ENCODE assay signal across 8 mouse cellular contexts in genomic region chr6:30508824-30509223, GRCm38 (mm10). TPM values are rescaled to one million over a fixed set of nuclear protein-coding genes. Genes with fewer than 3 reads are reported as not detected.
DNase-seq lines count a peak whose midpoint lies in the region; ATAC-seq and TF ChIP-seq lines count a peak whose summit lies in the region.

No protein-coding gene starts in this region.

- no peaks in the 10 kb centered on the region for H3K27me3 ChIP-seq in heart, embryonic 13.5 days (replicated peaks)
- H3K27me3 ChIP-seq in E14TG2a.4 (ENCODE audit: insufficient read depth, low read length): no peaks in the 10 kb centered on the region
- H3K27me3 ChIP-seq in forebrain, embryonic 16.5 days (replicated peaks; ENCODE audit: control insufficient read depth, insufficient read depth, low read length): no peaks in the 10 kb centered on the region
- H3K27me3 ChIP-seq in liver, embryonic 16.5 days (ENCODE audit: control insufficient read depth, insufficient read depth, low read depth, low read length): no peaks in the 10 kb centered on the region

- no peak for ATAC-seq in heart, embryonic 13.5 days (ENCODE audit: extremely low read depth, insufficient number of reproducible peaks, low FRiP score, low TSS enrichment)
- no peak for ATAC-seq in forebrain, embryonic 16.5 days
- no peak for ATAC-seq in liver, embryonic 16.5 days (ENCODE audit: low read depth)
- no peak for ATAC-seq in activated CD4-positive, CD25-positive, alpha-beta regulatory T cell, adult 4 months

- no peak for TF ChIP-seq CTCF in E14TG2a.4 (conservative IDR thresholded peaks at IDR 0.05; ENCODE audit: low read length)

- H3K4me2 ChIP-seq in heart, embryonic 13.5 days: peak overlapping the region; percentile 81
- H3K4me2 ChIP-seq in forebrain, embryonic 16.5 days (ENCODE audit: low read length): peak overlapping the region; percentile 89
- peak overlapping the region; percentile 80 for H3K4me2 ChIP-seq in liver, embryonic 16.5 days (ENCODE audit: low read depth, low read length)

- 11% methylated on average over 2 of the region's 2 CpGs for WGBS in heart, embryonic 13.5 days
- WGBS in forebrain, embryonic 16.5 days: 5% methylated on average over 2 of the region's 2 CpGs
- 5% methylated on average over 2 of the region's 2 CpGs for WGBS in liver, embryonic 16.5 days (ENCODE audit: insufficient replicate concordance)

- peak overlapping the region; percentile 87 for H3K9ac ChIP-seq in heart, embryonic 13.5 days
- H3K9ac ChIP-seq in forebrain, embryonic 16.5 days (replicated peaks; ENCODE audit: low read depth, low read length): peak overlapping the region; percentile 64
- peak overlapping the region; percentile 83 for H3K9ac ChIP-seq in liver, embryonic 16.5 days (ENCODE audit: low read depth, low read length)

- H3K27ac ChIP-seq in heart, embryonic 13.5 days (replicated peaks): peak overlapping the region; percentile 99
- peak overlapping the region; percentile 91 for H3K27ac ChIP-seq in forebrain, embryonic 16.5 days (ENCODE audit: low read length)
- H3K27ac ChIP-seq in liver, embryonic 16.5 days (ENCODE audit: low read length): peak overlapping the region; percentile 91

- H3K9me3 ChIP-seq in heart, embryonic 13.5 days: no peaks in the 10 kb centered on the region
- no peaks in the 10 kb centered on the region for H3K9me3 ChIP-seq in E14TG2a.4 (ENCODE audit: low read length)
- no peaks in the 10 kb centered on the region for H3K9me3 ChIP-seq in forebrain, embryonic 16.5 days (ENCODE audit: control insufficient read depth, low read length)
- H3K9me3 ChIP-seq in liver, embryonic 16.5 days (replicated peaks; ENCODE audit: control insufficient read depth, low read length): no peaks in the 10 kb centered on the region

- H3K36me3 ChIP-seq in heart, embryonic 13.5 days: peaks cover 36% of the 10 kb centered on the region
- H3K36me3 ChIP-seq in E14TG2a.4 (ENCODE audit: insufficient read depth, low read length): peaks cover 44% of the 10 kb centered on the region
- H3K36me3 ChIP-seq in forebrain, embryonic 16.5 days (ENCODE audit: control insufficient read depth, insufficient read depth): peaks cover 3% of the 10 kb centered on the region; the same call in 1 of the 2 replicates
- H3K36me3 ChIP-seq in liver, embryonic 16.5 days (ENCODE audit: control insufficient read depth, insufficient read depth): peaks cover 19% of the 10 kb centered on the region

- H3K4me3 ChIP-seq in heart, embryonic 13.5 days: peak overlapping the region; percentile 62
- H3K4me3 ChIP-seq in E14TG2a.4 (replicated peaks; ENCODE audit: low read length): peak overlapping the region; percentile 91
- peak overlapping the region; percentile 60 for H3K4me3 ChIP-seq in forebrain, embryonic 16.5 days (replicated peaks; ENCODE audit: low read length)
- peak overlapping the region; percentile 83 for H3K4me3 ChIP-seq in liver, embryonic 16.5 days (ENCODE audit: low read depth, low read length)

- H3K4me1 ChIP-seq in heart, embryonic 13.5 days: peaks cover 11% of the 10 kb centered on the region
- peaks cover 41% of the 10 kb centered on the region for H3K4me1 ChIP-seq in E14TG2a.4 (replicated peaks; ENCODE audit: low read depth, low read length)
- peaks cover 6% of the 10 kb centered on the region for H3K4me1 ChIP-seq in forebrain, embryonic 16.5 days (replicated peaks; ENCODE audit: control insufficient read depth, insufficient read depth, low read length)
- peaks cover 11% of the 10 kb centered on the region for H3K4me1 ChIP-seq in liver, embryonic 16.5 days (ENCODE audit: control insufficient read depth, low read depth, low read length)

- DNase-seq in heart, postnatal 4 days: no peak
- no peak for DNase-seq in Muller cell, postnatal 12 days (ENCODE audit: inconsistent ontology term)
- no peak for DNase-seq in urinary bladder, adult 18-20 months (ENCODE audit: low spot score in 2 of 2)

RNA-seq across cellular contexts. Expression of gene Tmem209, which starts 0.8 kb away (rescaled TPM):
- 24.2 and 25.6 TPM in 2 replicates for polyA plus RNA-seq in heart, embryonic 13.5 days (2015; fragmentation: Nextera tagmentation; extraction: Ambion mirVana)
- 10 to 100 TPM; 18.0 to 20.2 TPM for total RNA-seq in heart, postnatal 4 days (2021)
- 34.4 and 34.8 TPM in 2 replicates for polyA plus RNA-seq in forebrain, embryonic 16.5 days (2015; fragmentation: Nextera tagmentation; extraction: Ambion mirVana)
- polyA plus RNA-seq in liver, embryonic 16.5 days (2015; fragmentation: Nextera tagmentation; extraction: Ambion mirVana): 17.6 and 20.0 TPM in 2 replicates
- polyA plus RNA-seq in activated CD4-positive, CD25-positive, alpha-beta regulatory T cell, adult 4 months (2017; shearing (Covaris generic)): 10 to 100 TPM; 48.4 to 59.2 TPM

RNA-seq across cellular contexts. Expression of gene Ssmem1, which starts 0.8 kb away (rescaled TPM):
- not detected in 2 replicates for polyA plus RNA-seq in heart, embryonic 13.5 days (2015; fragmentation: Nextera tagmentation; extraction: Ambion mirVana)
- total RNA-seq in heart, postnatal 4 days (2021): under 1 TPM in 1 of 2 experiments, not detected in 1; 0.52 TPM
- not detected in 2 replicates for polyA plus RNA-seq in forebrain, embryonic 16.5 days (2015; fragmentation: Nextera tagmentation; extraction: Ambion mirVana)
- polyA plus RNA-seq in liver, embryonic 16.5 days (2015; fragmentation: Nextera tagmentation; extraction: Ambion mirVana): 0.06 and 0.07 TPM in 2 replicates
- polyA plus RNA-seq in activated CD4-positive, CD25-positive, alpha-beta regulatory T cell, adult 4 months (2017; shearing (Covaris generic)): not detected

RNA-seq across cellular contexts. Expression of gene Cpa2, which starts 32.6 kb away (rescaled TPM):
- 4.6 and 6.9 TPM in 2 replicates for polyA plus RNA-seq in heart, embryonic 13.5 days (2015; fragmentation: Nextera tagmentation; extraction: Ambion mirVana)
- 1 to 10 TPM; 1.2 to 1.4 TPM for total RNA-seq in heart, postnatal 4 days (2021)
- 2.4 and 5.1 TPM in 2 replicates for polyA plus RNA-seq in forebrain, embryonic 16.5 days (2015; fragmentation: Nextera tagmentation; extraction: Ambion mirVana)
- 2.1 and 9.1 TPM in 2 replicates for polyA plus RNA-seq in liver, embryonic 16.5 days (2015; fragmentation: Nextera tagmentation; extraction: Ambion mirVana)
- under 1 TPM in 1 of 2 experiments, not detected in 1; 0.34 TPM for polyA plus RNA-seq in activated CD4-positive, CD25-positive, alpha-beta regulatory T cell, adult 4 months (2017; shearing (Covaris generic))

RNA-seq across cellular contexts. Expression of gene Cpa4, which starts 59.3 kb away (rescaled TPM):
- 2.5 and 3.3 TPM in 2 replicates for polyA plus RNA-seq in heart, embryonic 13.5 days (2015; fragmentation: Nextera tagmentation; extraction: Ambion mirVana)
- total RNA-seq in heart, postnatal 4 days (2021): under 1 TPM; 0.16 to 0.19 TPM
- polyA plus RNA-seq in forebrain, embryonic 16.5 days (2015; fragmentation: Nextera tagmentation; extraction: Ambion mirVana): 1.0 and 1.6 TPM in 2 replicates
- polyA plus RNA-seq in liver, embryonic 16.5 days (2015; fragmentation: Nextera tagmentation; extraction: Ambion mirVana): 0.05 and 0.20 TPM in 2 replicates
- under 1 TPM in 1 of 2 experiments, not detected in 1; 0.16 TPM for polyA plus RNA-seq in activated CD4-positive, CD25-positive, alpha-beta regulatory T cell, adult 4 months (2017; shearing (Covaris generic))
